Mouse (Mus musculus): ENCODE data around the gene Zbtb40.

Gene Zbtb40

DNA sequence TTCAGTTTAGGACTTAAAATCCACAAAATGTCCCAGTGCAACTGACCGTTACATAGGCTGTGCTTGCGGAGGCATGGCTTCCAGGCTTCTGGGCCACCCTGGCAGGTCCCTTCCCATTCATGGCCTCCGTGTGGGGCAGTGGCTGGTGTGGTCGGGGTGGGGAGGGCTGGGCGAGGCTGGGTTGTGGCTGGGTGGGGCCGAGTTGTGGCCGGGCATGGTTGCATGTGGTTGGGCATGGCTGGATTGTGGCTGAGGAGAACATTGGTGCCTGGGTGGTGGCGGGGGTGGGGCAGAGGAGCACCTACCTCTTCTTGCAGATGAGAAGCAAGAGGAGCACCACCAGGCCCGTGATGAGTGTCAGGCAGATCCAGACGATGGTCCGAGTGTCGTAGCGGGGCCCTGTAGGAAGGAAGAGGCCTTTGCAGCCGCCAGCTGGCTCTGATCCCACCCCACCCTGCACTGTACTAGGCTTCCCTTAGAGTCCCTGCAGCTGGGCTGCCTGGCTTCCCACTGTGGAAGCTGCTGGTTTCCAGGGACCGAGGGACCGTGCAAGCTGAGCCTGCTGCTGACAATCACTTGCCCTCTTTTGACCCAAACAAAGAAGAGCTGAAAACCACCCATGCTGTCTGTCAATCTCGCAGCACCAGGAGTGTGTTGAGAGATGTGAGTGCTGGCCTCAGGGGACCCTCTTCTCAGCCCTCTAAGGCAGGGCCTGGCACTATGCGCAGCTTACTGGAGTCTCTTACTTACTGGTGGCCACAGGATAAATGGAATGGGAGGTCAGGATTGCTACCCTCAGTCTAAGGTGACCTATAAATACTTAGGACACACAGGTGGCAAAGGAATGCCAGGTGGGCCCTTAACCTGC lies 113.6 kb downstream of the Zbtb40 start:
- DNase-seq (ENCODE audit: low spot score) = no peak

DNA sequence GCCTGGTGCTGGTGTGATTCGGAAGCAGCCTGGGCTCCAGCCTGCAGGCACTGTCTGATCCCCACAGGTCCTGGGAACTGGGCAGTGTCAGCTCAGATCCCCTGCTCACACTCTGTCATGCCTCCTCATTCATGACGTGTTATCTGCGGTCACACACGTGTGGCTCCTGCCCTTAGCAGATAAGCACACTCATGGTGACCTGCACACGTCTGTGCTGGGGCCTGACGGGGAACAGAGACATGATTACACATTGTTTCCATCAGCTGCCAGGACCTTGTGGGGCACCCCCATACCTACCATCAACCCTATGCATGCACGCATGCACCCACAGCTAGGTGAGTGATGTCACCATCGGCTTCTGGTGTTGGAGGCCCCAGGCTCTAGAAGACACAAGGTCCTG lies 118.1 kb downstream of the Zbtb40 start:
- no peak for DNase-seq (ENCODE audit: low spot score)

Data from ovary, postnatal 14 days (tissue).